Mouse (Mus musculus): ENCODE measurements around the gene Crtac1. TPM values are rescaled to one million over a fixed set of nuclear protein-coding genes. Genes with fewer than 3 reads are reported as not detected.

Gene Crtac1
- polyA plus RNA-seq, 1 experiment = 1.1 TPM

DNA sequence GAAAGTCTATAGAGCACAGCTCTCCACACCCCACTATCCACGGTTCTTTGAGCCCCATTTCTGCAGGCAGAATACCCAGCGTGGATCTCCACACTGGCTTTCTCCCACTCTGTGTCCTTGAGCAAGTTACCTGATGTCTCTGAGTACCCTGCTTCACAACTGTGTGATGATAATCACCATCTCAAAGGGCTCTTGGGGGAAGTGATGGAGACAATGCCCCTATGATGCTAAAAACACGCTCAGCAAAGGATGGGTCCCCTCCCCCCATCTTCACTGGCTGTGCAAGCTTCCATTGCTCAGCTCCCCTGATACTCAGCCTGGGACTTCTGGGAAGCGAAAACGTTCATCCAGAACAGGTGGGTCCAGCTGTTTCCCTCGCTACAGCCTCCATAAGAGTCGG lies 73.2 kb downstream of the Crtac1 start:
- WGBS = 73% methylated on average over 7 of the region's 7 CpGs
- H3K36me3 ChIP-seq (ENCODE audit: control insufficient read depth, insufficient read depth, low read length) = no peaks in the 10 kb centered on the region
- no peak for DNase-seq
- no peak overlapping the region for H3K4me3 ChIP-seq (ENCODE audit: control insufficient read depth, insufficient read depth, low read length)
- H3K27ac ChIP-seq (ENCODE audit: control insufficient read depth, insufficient read depth, low read length) = no peak overlapping the region
- no peaks in the 10 kb centered on the region for H3K27me3 ChIP-seq (ENCODE audit: control insufficient read depth, insufficient read depth, low read length)
- no peak for TF ChIP-seq CTCF (IDR thresholded peaks at IDR 0.05; ENCODE audit: borderline replicate concordance, control insufficient read depth, extremely low read depth, insufficient read depth, low read length, poor library complexity)
- TF ChIP-seq POLR2A (IDR thresholded peaks at IDR 0.05; ENCODE audit: control insufficient read depth, extremely low read depth, insufficient read depth, low read length, poor library complexity) = no peak
- H3K4me1 ChIP-seq (replicated peaks; ENCODE audit: control insufficient read depth, insufficient read depth, low read length) = no peaks in the 10 kb centered on the region

DNA sequence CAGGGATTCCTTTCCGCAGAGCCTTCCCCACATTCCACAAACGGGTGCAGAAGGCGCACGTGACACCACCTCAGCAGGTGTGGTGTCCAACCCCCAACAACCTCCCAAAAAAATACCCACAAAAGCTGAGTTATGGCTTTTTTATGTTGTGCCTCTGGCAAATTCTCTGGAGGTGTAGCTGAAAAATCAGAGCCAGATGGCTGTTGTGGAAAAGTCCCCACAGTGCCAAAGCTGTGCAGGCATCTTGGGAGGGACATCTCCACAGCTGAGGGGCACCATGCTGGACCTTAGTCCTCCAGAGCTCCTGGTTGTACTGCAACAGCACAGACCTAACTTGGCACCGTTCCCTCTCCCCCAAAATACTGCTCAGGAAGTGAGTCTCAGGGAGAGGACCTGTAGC lies 74.7 kb downstream of the Crtac1 start:
- Histone ChIP-seq H3K27ac (ENCODE audit: control insufficient read depth, insufficient read depth, low read length) (no peak overlapping the region), H3K4me3 (ENCODE audit: control insufficient read depth, insufficient read depth, low read length) (no peak overlapping the region), H3K4me1 (replicated peaks; ENCODE audit: control insufficient read depth, insufficient read depth, low read length) (no peaks in the 10 kb centered on the region), H3K36me3 (ENCODE audit: control insufficient read depth, insufficient read depth, low read length) (no peaks in the 10 kb centered on the region), H3K27me3 (ENCODE audit: control insufficient read depth, insufficient read depth, low read length) (no peaks in the 10 kb centered on the region)
- no peak for TF ChIP-seq POLR2A (IDR thresholded peaks at IDR 0.05; ENCODE audit: control insufficient read depth, extremely low read depth, insufficient read depth, low read length, poor library complexity)
- no peak for TF ChIP-seq CTCF (IDR thresholded peaks at IDR 0.05; ENCODE audit: borderline replicate concordance, control insufficient read depth, extremely low read depth, insufficient read depth, low read length, poor library complexity)
- no peak for DNase-seq
- WGBS = 82% methylated on average over 5 of the region's 5 CpGs

DNA sequence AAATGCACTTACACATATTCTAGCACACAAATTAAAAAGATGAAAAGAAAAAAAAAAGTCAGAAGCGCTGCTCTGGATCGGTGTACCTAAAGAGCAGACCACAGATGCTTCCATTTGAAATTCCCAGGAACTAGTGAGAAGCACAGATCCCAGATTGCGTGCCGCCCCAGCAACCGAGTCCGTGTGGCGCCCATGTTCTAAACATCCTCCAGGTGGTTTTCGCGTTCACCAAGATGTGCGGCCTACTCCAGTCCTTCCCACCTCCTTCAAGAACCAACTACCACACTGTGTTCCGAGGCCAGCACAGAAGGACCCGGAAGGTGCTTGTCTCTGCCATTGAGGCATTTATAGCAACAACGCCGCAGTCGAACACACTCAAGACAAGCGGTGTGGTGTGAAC lies 76.1 kb downstream of the Crtac1 start:
- H3K27ac ChIP-seq (ENCODE audit: control insufficient read depth, insufficient read depth, low read length) = no peak overlapping the region
- no peaks in the 10 kb centered on the region for H3K36me3 ChIP-seq (ENCODE audit: control insufficient read depth, insufficient read depth, low read length)
- H3K27me3 ChIP-seq (ENCODE audit: control insufficient read depth, insufficient read depth, low read length) = no peaks in the 10 kb centered on the region
- TF ChIP-seq POLR2A (IDR thresholded peaks at IDR 0.05; ENCODE audit: control insufficient read depth, extremely low read depth, insufficient read depth, low read length, poor library complexity) (no peak), CTCF (IDR thresholded peaks at IDR 0.05; ENCODE audit: borderline replicate concordance, control insufficient read depth, extremely low read depth, insufficient read depth, low read length, poor library complexity) (no peak)
- H3K4me3 ChIP-seq (ENCODE audit: control insufficient read depth, insufficient read depth, low read length) = no peak overlapping the region
- DNase-seq = no peak
- 96% methylated on average over 16 of the region's 16 CpGs for WGBS
- H3K4me1 ChIP-seq (replicated peaks; ENCODE audit: control insufficient read depth, insufficient read depth, low read length) = no peaks in the 10 kb centered on the region

DNA sequence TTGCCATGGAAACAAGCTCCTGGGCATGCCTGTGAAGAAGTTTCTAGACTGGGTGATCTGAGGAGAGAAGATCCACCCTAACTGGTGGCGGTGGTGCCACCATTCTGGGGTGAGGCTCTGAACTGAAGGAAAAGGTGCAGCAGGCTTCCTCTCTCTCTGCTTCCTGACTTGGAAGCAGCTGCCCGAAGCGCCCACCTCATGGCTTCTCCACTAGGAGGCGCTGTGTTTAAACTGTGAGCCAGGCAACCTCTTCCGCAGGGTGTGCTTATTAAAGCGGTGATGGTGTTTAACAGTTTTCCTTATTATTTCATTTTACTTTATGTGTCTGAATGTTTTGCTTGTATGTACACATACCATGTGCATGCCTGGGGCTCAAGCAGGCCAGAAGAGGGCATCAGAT lies 90.4 kb downstream of the Crtac1 start:
- Histone ChIP-seq H3K4me3 (ENCODE audit: control insufficient read depth, insufficient read depth, low read length) (no peak overlapping the region), H3K27me3 (ENCODE audit: control insufficient read depth, insufficient read depth, low read length) (no peaks in the 10 kb centered on the region), H3K27ac (ENCODE audit: control insufficient read depth, insufficient read depth, low read length) (no peak overlapping the region), H3K36me3 (ENCODE audit: control insufficient read depth, insufficient read depth, low read length) (no peaks in the 10 kb centered on the region), H3K4me1 (replicated peaks; ENCODE audit: control insufficient read depth, insufficient read depth, low read length) (no peaks in the 10 kb centered on the region)
- 56% methylated on average over 6 of the region's 6 CpGs for WGBS
- TF ChIP-seq POLR2A (IDR thresholded peaks at IDR 0.05; ENCODE audit: control insufficient read depth, extremely low read depth, insufficient read depth, low read length, poor library complexity) = no peak
- TF ChIP-seq CTCF (IDR thresholded peaks at IDR 0.05; ENCODE audit: borderline replicate concordance, control insufficient read depth, extremely low read depth, insufficient read depth, low read length, poor library complexity) = no peak
- peak; percentile 18 for DNase-seq

DNA sequence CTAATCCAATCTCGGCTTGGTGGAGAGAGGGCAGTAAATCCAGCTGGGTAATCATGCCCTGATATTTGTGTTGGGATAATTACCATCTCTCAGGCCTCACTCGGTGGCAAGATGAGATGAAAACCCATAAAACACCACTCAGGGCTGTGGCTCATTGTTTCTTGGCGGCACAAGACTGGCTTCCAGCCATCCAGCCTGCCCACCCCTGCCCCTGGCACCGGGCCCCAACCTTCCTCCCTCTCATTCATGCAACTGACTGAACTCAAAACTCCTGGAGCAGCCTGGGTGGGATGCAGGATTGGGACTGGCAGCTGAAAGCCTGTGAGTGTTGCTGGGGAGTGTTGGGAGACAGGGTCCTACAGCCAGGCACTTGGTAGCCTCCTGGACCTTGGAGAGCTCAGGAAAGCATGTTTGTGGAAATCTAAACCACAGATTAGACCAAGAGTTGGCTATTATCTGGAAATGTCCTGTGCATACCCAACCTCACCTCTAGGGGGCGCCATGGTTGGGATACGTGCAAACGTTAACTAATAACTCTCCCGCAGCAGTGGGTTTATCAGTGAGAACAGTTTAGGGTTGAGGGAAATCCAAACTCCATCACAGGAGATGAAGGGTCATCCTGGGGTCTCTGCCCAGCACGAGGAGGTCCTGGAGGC lies 99.4 kb downstream of the Crtac1 start:
- Histone ChIP-seq H3K27me3 (ENCODE audit: control insufficient read depth, insufficient read depth, low read length) (no peaks in the 10 kb centered on the region), H3K4me3 (ENCODE audit: control insufficient read depth, insufficient read depth, low read length) (no peak overlapping the region), H3K27ac (ENCODE audit: control insufficient read depth, insufficient read depth, low read length) (no peak overlapping the region), H3K4me1 (replicated peaks; ENCODE audit: control insufficient read depth, insufficient read depth, low read length) (no peaks in the 10 kb centered on the region), H3K36me3 (ENCODE audit: control insufficient read depth, insufficient read depth, low read length) (no peaks in the 10 kb centered on the region)
- 59% methylated on average over 9 of the region's 9 CpGs for WGBS
- no peak for TF ChIP-seq POLR2A (IDR thresholded peaks at IDR 0.05; ENCODE audit: control insufficient read depth, extremely low read depth, insufficient read depth, low read length, poor library complexity)
- no peak for TF ChIP-seq CTCF (IDR thresholded peaks at IDR 0.05; ENCODE audit: borderline replicate concordance, control insufficient read depth, extremely low read depth, insufficient read depth, low read length, poor library complexity)
- DNase-seq = no peak

DNA sequence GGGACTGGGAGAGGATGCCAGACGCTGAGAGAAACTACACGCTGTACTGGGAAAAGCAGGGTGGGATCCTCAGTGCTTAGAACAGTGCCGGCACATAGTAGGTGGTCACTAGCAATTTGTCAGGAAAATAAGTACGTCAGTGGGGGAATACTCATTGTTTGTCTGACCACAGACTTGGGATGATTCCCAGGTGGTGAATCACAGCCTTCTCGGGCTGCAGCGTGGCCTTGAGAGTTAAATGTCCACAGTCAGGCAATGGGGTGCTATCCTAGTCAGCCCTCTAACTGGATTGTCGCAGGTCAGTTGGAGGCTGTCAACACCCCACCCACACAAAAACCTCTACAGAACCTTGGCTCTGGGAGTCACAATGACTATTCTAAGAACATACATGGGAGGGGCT lies 100.1 kb downstream of the Crtac1 start:
- no peaks in the 10 kb centered on the region for H3K36me3 ChIP-seq (ENCODE audit: control insufficient read depth, insufficient read depth, low read length)
- TF ChIP-seq POLR2A (IDR thresholded peaks at IDR 0.05; ENCODE audit: control insufficient read depth, extremely low read depth, insufficient read depth, low read length, poor library complexity) (no peak), CTCF (IDR thresholded peaks at IDR 0.05; ENCODE audit: borderline replicate concordance, control insufficient read depth, extremely low read depth, insufficient read depth, low read length, poor library complexity) (no peak)

DNA sequence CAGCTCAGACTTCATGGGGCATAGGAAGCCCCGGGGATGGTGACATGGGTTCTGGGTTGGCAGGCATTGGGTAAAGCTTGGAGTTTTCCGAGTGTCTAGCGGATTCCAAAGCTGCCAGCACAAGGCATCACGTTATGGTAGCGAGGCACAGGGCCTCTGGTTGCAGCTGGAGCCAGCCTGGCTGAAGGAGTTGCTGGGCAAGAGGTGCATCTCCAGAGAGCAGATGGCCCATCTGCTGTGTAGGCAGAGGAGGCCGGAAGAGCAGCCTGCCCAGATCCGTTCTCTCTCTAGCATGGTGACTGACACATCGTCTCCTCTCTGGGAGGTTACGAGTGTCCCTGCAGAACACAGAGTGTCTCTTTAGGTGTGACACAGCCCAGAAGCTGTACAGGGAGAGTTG lies 103.4 kb downstream of the Crtac1 start:
- no peaks in the 10 kb centered on the region for H3K27me3 ChIP-seq (ENCODE audit: control insufficient read depth, insufficient read depth, low read length)
- no peak overlapping the region for H3K27ac ChIP-seq (ENCODE audit: control insufficient read depth, insufficient read depth, low read length)
- WGBS = 90% methylated on average over 9 of the region's 9 CpGs
- no peaks in the 10 kb centered on the region for H3K36me3 ChIP-seq (ENCODE audit: control insufficient read depth, insufficient read depth, low read length)
- no peak for DNase-seq
- H3K4me1 ChIP-seq (replicated peaks; ENCODE audit: control insufficient read depth, insufficient read depth, low read length) = no peaks in the 10 kb centered on the region
- TF ChIP-seq CTCF (IDR thresholded peaks at IDR 0.05; ENCODE audit: borderline replicate concordance, control insufficient read depth, extremely low read depth, insufficient read depth, low read length, poor library complexity) (no peak), POLR2A (IDR thresholded peaks at IDR 0.05; ENCODE audit: control insufficient read depth, extremely low read depth, insufficient read depth, low read length, poor library complexity) (no peak)
- H3K4me3 ChIP-seq (ENCODE audit: control insufficient read depth, insufficient read depth, low read length) = no peak overlapping the region

More for the DNA sequence above, 100.1 kb downstream of the Crtac1 start:
- Histone ChIP-seq H3K4me1 (replicated peaks; ENCODE audit: control insufficient read depth, insufficient read depth, low read length) (no peaks in the 10 kb centered on the region), H3K4me3 (ENCODE audit: control insufficient read depth, insufficient read depth, low read length) (no peak overlapping the region), H3K27ac (ENCODE audit: control insufficient read depth, insufficient read depth, low read length) (no peak overlapping the region), H3K27me3 (ENCODE audit: control insufficient read depth, insufficient read depth, low read length) (no peaks in the 10 kb centered on the region)
- DNase-seq = no peak
- 93% methylated on average over 7 of the region's 7 CpGs for WGBS
